Mouse (Mus musculus) liver, embryonic 11.5 days (tissue): ENCODE measurements at regions not wholly inside any gene's neighbourhood (a gene's known extent, or its start where the extent isn't known, plus 50 kb on each side); places are given as distances from the start of the nearest gene placed in this dataset.

ENCODE experiments used
- ATAC-seq: fragments of 200-750 bp; cut with Nextera tagmentation; replicated peaks from 2 replicates; pipeline ENCODE4 v1.8.0; 2017; ENCODE audit warnings: moderate number of reproducible peaks, mild to moderate bottlenecking, moderate TSS enrichment, moderate library complexity; ENCODE audit not compliant: low FRiP score
- DNase-seq: peaks from one replicate; pipeline ENCODE4 v3.0.0-alpha.2; 2017; ENCODE audit warnings: low spot score
- H3K27ac ChIP-seq: fragments of 300-500 bp; sonication (generic); 2 replicates; pipeline ENCODE4 v1.5.1; 2014; ENCODE audit warnings: mild to moderate bottlenecking, low read depth, low read length, control low read depth
- H3K27me3 ChIP-seq: fragments of 300-500 bp; sonication (generic); replicated peaks from 2 replicates; pipeline ENCODE4 v1.6.1; 2014; ENCODE audit warnings: low read length, mixed read lengths; ENCODE audit not compliant: control insufficient read depth, insufficient read depth
- H3K36me3 ChIP-seq: fragments of 300-500 bp; sonication (generic); 2 replicates; pipeline ENCODE4 v1.6.1; 2014; ENCODE audit warnings: mild to moderate bottlenecking, low read length, moderate library complexity, mixed read lengths; ENCODE audit not compliant: control insufficient read depth, insufficient read depth
- H3K4me1 ChIP-seq: fragments of 300-500 bp; sonication (generic); replicated peaks from 2 replicates; pipeline ENCODE4 v1.6.1; 2014; ENCODE audit warnings: low read length, mixed read lengths; ENCODE audit not compliant: control insufficient read depth, insufficient read depth
- H3K4me2 ChIP-seq: fragments of 300-500 bp; sonication (generic); 2 replicates; pipeline ENCODE4 v1.6.1; 2014; ENCODE audit warnings: mild to moderate bottlenecking, control low read depth, moderate library complexity
- H3K4me3 ChIP-seq: fragments of 300-500 bp; sonication (generic); 2 replicates; pipeline ENCODE4 v1.5.1; 2014; ENCODE audit warnings: low read depth, low read length, control low read depth
- H3K9ac ChIP-seq: fragments of 300-500 bp; sonication (generic); 2 replicates; pipeline ENCODE4 v1.6.1; 2014; ENCODE audit warnings: low read depth, low read length, control low read depth
- H3K9me3 ChIP-seq: fragments of 300-500 bp; sonication (generic); 2 replicates; pipeline ENCODE4 v1.6.1; 2016; ENCODE audit warnings: low read length, inconsistent platforms, mixed read lengths; ENCODE audit not compliant: control insufficient read depth
- WGBS: fragments of 180-500 bp; shearing (Covaris S2); extraction: QIAGEN DNeasy Blood & Tissue Kit; methylation state at CpG from one replicate; pipeline ENCODE4 v1.1.7; 2014; 5-methylcytosine and 5-hydroxymethylcytosine counted together

DNA sequence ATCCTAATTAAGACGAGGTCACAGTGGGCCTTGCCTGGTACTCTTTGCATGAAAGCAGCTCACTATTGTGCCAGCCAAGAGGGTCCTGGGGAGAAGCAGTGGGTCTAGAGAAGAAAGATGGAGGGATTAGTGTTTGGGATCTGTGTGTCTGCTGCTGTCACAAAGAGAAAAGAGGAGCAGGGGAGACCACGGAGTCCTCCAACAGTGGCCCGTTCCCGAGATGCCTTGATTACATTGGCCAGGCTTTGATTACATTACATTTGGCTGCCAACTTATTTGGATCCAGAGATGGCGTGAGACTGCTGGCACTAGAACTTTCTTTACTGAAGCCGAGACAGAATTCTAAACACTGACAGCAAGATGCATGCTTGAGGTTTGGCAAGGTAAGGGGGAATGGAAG is 78.4 kb upstream of the Slc1a3 start:
- H3K9ac ChIP-seq, result no peak overlapping the region
- H3K36me3 ChIP-seq, result no peaks in the 10 kb centered on the region
- 79% methylated on average over 6 of the region's 6 CpGs for WGBS
- ATAC-seq, result no peak
- H3K4me3 ChIP-seq, result no peak overlapping the region
- H3K9me3 ChIP-seq, result no peaks in the 10 kb centered on the region
- H3K4me1 ChIP-seq, result no peaks in the 10 kb centered on the region
- no peak for DNase-seq
- no peak overlapping the region for H3K4me2 ChIP-seq
- H3K27me3 ChIP-seq, result no peaks in the 10 kb centered on the region
- no peak overlapping the region for H3K27ac ChIP-seq

GRCm38 (mm10) chr15:8785537-8785936 is 75.0 kb upstream of the Slc1a3 start:
- H3K27ac ChIP-seq, result no peak overlapping the region
- no peak for ATAC-seq
- WGBS, result 82% methylated on average over 6 of the region's 6 CpGs

GRCm38 (mm10) chr15:8783567-8783966 is 73.0 kb upstream of the Slc1a3 start:
- Histone ChIP-seq H3K27me3 (no peaks in the 10 kb centered on the region), H3K27ac (no peak overlapping the region), H3K36me3 (no peaks in the 10 kb centered on the region), H3K9ac (no peak overlapping the region), H3K9me3 (no peaks in the 10 kb centered on the region), H3K4me3 (no peak overlapping the region), H3K4me1 (no peaks in the 10 kb centered on the region), H3K4me2 (no peak overlapping the region)
- DNase-seq (no peak), ATAC-seq (no peak)
- 68% methylated on average over 2 of the region's 2 CpGs for WGBS

More at GRCm38 (mm10) chr15:8785537-8785936, 75.0 kb upstream of the Slc1a3 start:
- Histone ChIP-seq H3K36me3 (no peaks in the 10 kb centered on the region), H3K9me3 (no peaks in the 10 kb centered on the region), H3K9ac (no peak overlapping the region), H3K27me3 (no peaks in the 10 kb centered on the region), H3K4me1 (no peaks in the 10 kb centered on the region), H3K4me2 (no peak overlapping the region), H3K4me3 (no peak overlapping the region)
- DNase-seq, result no peak

DNA sequence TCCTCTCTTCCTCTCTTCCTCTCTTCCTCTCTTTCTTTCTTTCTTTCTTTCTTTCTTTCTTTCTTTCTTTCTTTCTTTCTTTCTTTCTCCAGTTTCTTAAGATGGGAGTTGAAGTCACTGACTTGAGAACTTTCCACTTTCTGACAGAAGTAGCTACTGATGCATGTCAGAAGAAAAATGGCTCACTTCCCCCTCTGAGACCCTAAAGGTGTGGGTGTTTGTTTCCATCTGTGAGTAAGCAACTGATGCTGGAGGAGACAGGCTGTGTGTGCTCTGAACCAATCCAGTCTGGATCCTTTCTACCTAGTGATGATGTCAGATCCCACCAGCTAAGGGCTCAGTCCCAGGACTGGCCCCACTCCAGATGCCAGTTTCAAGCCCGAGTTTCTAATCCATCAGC is 72.5 kb upstream of the Slc1a3 start:
- H3K36me3 ChIP-seq, result no peaks in the 10 kb centered on the region
- no peak overlapping the region for H3K4me3 ChIP-seq
- DNase-seq (no peak), ATAC-seq (no peak)
- no peaks in the 10 kb centered on the region for H3K9me3 ChIP-seq
- WGBS, result 56% methylated on average over 1 of the region's 1 CpGs
- H3K27ac ChIP-seq, result no peak overlapping the region
- H3K27me3 ChIP-seq, result no peaks in the 10 kb centered on the region
- no peaks in the 10 kb centered on the region for H3K4me1 ChIP-seq
- H3K4me2 ChIP-seq, result no peak overlapping the region
- no peak overlapping the region for H3K9ac ChIP-seq

- Histone ChIP-seq H3K27ac (no peak overlapping the region), H3K9ac (no peak overlapping the region), H3K36me3 (no peaks in the 10 kb centered on the region), H3K4me2 (no peak overlapping the region), H3K4me1 (no peaks in the 10 kb centered on the region), H3K9me3 (no peaks in the 10 kb centered on the region), H3K4me3 (no peak overlapping the region), H3K27me3 (no peaks in the 10 kb centered on the region)
- WGBS, result 85% methylated on average over 10 of the region's 10 CpGs
- no peak for DNase-seq
- ATAC-seq, result no peak
Observed at GRCm38 (mm10) chr15:8782131-8782507, 71.6 kb upstream of the Slc1a3 start.

- Histone ChIP-seq H3K4me1 (no peaks in the 10 kb centered on the region), H3K9ac (no peak overlapping the region), H3K27me3 (no peaks in the 10 kb centered on the region), H3K36me3 (no peaks in the 10 kb centered on the region), H3K27ac (no peak overlapping the region), H3K9me3 (no peaks in the 10 kb centered on the region), H3K4me2 (no peak overlapping the region), H3K4me3 (no peak overlapping the region)
- no peak for DNase-seq
- WGBS, result 88% methylated on average over 28 of the region's 28 CpGs
- no peak for ATAC-seq
Observed at GRCm38 (mm10) chr15:8781159-8782130, 70.9 kb upstream of the Slc1a3 start.

GRCm38 (mm10) chr15:8780371-8780866 is 69.9 kb upstream of the Slc1a3 start:
- no peak overlapping the region for H3K4me3 ChIP-seq
- H3K4me1 ChIP-seq, result no peaks in the 10 kb centered on the region
- H3K4me2 ChIP-seq, result no peak overlapping the region
- DNase-seq (no peak), ATAC-seq (no peak)
- H3K9me3 ChIP-seq, result no peaks in the 10 kb centered on the region
- no peak overlapping the region for H3K9ac ChIP-seq
- no peaks in the 10 kb centered on the region for H3K27me3 ChIP-seq
- H3K27ac ChIP-seq, result no peak overlapping the region
- H3K36me3 ChIP-seq, result no peaks in the 10 kb centered on the region
- WGBS, result 75% methylated on average over 5 of the region's 5 CpGs

- H3K27ac ChIP-seq, result peak overlapping the region; percentile 76
- no peaks in the 10 kb centered on the region for H3K27me3 ChIP-seq
- H3K4me2 ChIP-seq, result peak overlapping the region; percentile 6; the same call in 1 of the 2 replicates
- H3K4me1 ChIP-seq, result peaks cover 10% of the 10 kb centered on the region
- no peak overlapping the region for H3K9ac ChIP-seq
- DNase-seq (no peak), ATAC-seq (peak; percentile 91)
- no peak overlapping the region for H3K4me3 ChIP-seq
- H3K36me3 ChIP-seq, result no peaks in the 10 kb centered on the region
- H3K9me3 ChIP-seq, result no peaks in the 10 kb centered on the region
- WGBS, result 65% methylated on average over 16 of the region's 16 CpGs
Observed at GRCm38 (mm10) chr15:8767624-8768571, 57.3 kb upstream of the Slc1a3 start.
